ENCODE assay signal across 22 mouse cellular contexts in genomic region chr16:24367071-24367470, GRCm38 (mm10). TPM values are rescaled to one million over a fixed set of nuclear protein-coding genes. Genes with fewer than 3 reads are reported as not detected.
A peak's percentile ranks its signal among the peaks of the same experiment; 100 is the strongest.
DNase-seq lines count a peak whose midpoint lies in the region; ATAC-seq and TF ChIP-seq lines count a peak whose summit lies in the region.
"Had no signal": no experiment of that assay in that cellular context is flagged by ENCODE, and none has a peak within 500 bp of the region (broad histone marks: within the 10 kb centered on the region; RNA-seq: fewer than 3 reads in every experiment).

No protein-coding gene starts in this region.

- no peak for TF ChIP-seq POLR2A in brain, embryonic 14.5 days (IDR thresholded peaks at IDR 0.05; ENCODE audit: borderline replicate concordance, extremely low read depth, insufficient read depth, insufficient read length, poor library complexity, severe bottlenecking)

- ATAC-seq in forebrain, embryonic 15.5 days (replicated peaks): 0 out of 2 replicates have a peak, but pooled peaks have one; percentile 63
- ATAC-seq in forebrain, embryonic 16.5 days: no peak; the same call in 1 of the 2 replicates
- peak; percentile 51; the same call in 1 of the 2 replicates for ATAC-seq in heart, embryonic 12.5 days (ENCODE audit: insufficient number of reproducible peaks, low FRiP score)
- peak; percentile 75 for ATAC-seq in heart, postnatal 0 days (ENCODE audit: insufficient read depth, low read depth)
- ATAC-seq: hindbrain, embryonic 16.5 days; intestine, embryonic 15.5 days; liver, embryonic 12.5 days had no signal

- intact Hi-C loops in heart, postnatal 25 days (cut with DNase I): no loop called here

- no peak for TF ChIP-seq EP300 in heart, postnatal 0 days (IDR thresholded peaks at IDR 0.05; ENCODE audit: low read depth)

- no peak for DNase-seq in heart, postnatal 25 days (ENCODE audit: low spot score)
- DNase-seq in brain, embryonic 14.5 days (ENCODE audit: low read depth): peak; percentile 41
- peak; percentile 63 for DNase-seq in heart, postnatal 0 days (ENCODE audit: low spot score)
- DNase-seq in ovary, postnatal 10 days (ENCODE audit: low spot score): no peak
- DNase-seq in cerebellum, adult 11 months: no peak
- DNase-seq: cerebellum, adult 18-20 months; cerebellum, postnatal 25 days; kidney, postnatal 10 days; lung, postnatal 4 days; midbrain, embryonic 14.5 days; retina, postnatal 1 day; right cerebral cortex, postnatal 4 days; thymus, postnatal 36 days had no signal

- WGBS in forebrain, embryonic 15.5 days: 67% methylated on average over 6 of the region's 6 CpGs
- WGBS in forebrain, embryonic 16.5 days: 67% methylated on average over 6 of the region's 6 CpGs
- WGBS in heart, embryonic 12.5 days: 23% methylated on average over 6 of the region's 6 CpGs
- 27% methylated on average over 6 of the region's 6 CpGs for WGBS in heart, postnatal 0 days

- no peaks in the 10 kb centered on the region for H3K36me3 ChIP-seq in forebrain, embryonic 15.5 days
- no peaks in the 10 kb centered on the region for H3K36me3 ChIP-seq in forebrain, embryonic 16.5 days (ENCODE audit: control insufficient read depth, insufficient read depth)
- no peaks in the 10 kb centered on the region for H3K36me3 ChIP-seq in heart, embryonic 12.5 days
- H3K36me3 ChIP-seq in heart, postnatal 0 days (replicated peaks; ENCODE audit: control insufficient read depth, insufficient read depth, low read length): no peaks in the 10 kb centered on the region
- H3K36me3 ChIP-seq: embryonic facial prominence, embryonic 12.5 days; hindbrain, embryonic 10.5 days; intestine, embryonic 15.5 days; liver, embryonic 12.5 days; stomach, embryonic 15.5 days had no signal

- no peak overlapping the region for H3K4me2 ChIP-seq in forebrain, embryonic 15.5 days (replicated peaks)
- no peak overlapping the region for H3K4me2 ChIP-seq in forebrain, embryonic 16.5 days (ENCODE audit: low read length)
- peak overlapping the region; percentile 18; the same call in 1 of the 2 replicates for H3K4me2 ChIP-seq in heart, embryonic 12.5 days
- H3K4me2 ChIP-seq in heart, postnatal 0 days (ENCODE audit: low read depth, low read length): peak overlapping the region; percentile 28
- H3K4me2 ChIP-seq: embryonic facial prominence, embryonic 12.5 days; intestine, embryonic 15.5 days; liver, embryonic 12.5 days; stomach, embryonic 15.5 days had no signal

- H3K9ac ChIP-seq in forebrain, embryonic 15.5 days (replicated peaks): no peak overlapping the region
- H3K9ac ChIP-seq in forebrain, embryonic 16.5 days (replicated peaks; ENCODE audit: low read depth, low read length): no peak overlapping the region
- H3K9ac ChIP-seq in heart, embryonic 12.5 days: no peak overlapping the region
- no peak overlapping the region for H3K9ac ChIP-seq in heart, postnatal 0 days (replicated peaks; ENCODE audit: low read depth, low read length)
- H3K9ac ChIP-seq: embryonic facial prominence, embryonic 12.5 days; intestine, embryonic 15.5 days; liver, embryonic 12.5 days; stomach, embryonic 15.5 days had no signal

- TF ChIP-seq CTCF in brain, embryonic 14.5 days (IDR thresholded peaks at IDR 0.05; ENCODE audit: borderline replicate concordance, extremely low read depth, insufficient read depth, insufficient read length): no peak
- no peak for TF ChIP-seq CTCF in heart, postnatal 0 days (IDR thresholded peaks at IDR 0.05; ENCODE audit: low read depth)

- no peaks in the 10 kb centered on the region for H3K27me3 ChIP-seq in forebrain, embryonic 15.5 days
- H3K27me3 ChIP-seq in forebrain, embryonic 16.5 days (replicated peaks; ENCODE audit: control insufficient read depth, insufficient read depth, low read length): no peaks in the 10 kb centered on the region
- no peaks in the 10 kb centered on the region for H3K27me3 ChIP-seq in heart, embryonic 12.5 days (replicated peaks)
- H3K27me3 ChIP-seq in heart, postnatal 0 days (ENCODE audit: control insufficient read depth, insufficient read depth, low read length): no peaks in the 10 kb centered on the region
- H3K27me3 ChIP-seq: embryonic facial prominence, embryonic 12.5 days; intestine, embryonic 15.5 days; liver, embryonic 12.5 days; stomach, embryonic 15.5 days had no signal

- H3K27ac ChIP-seq in forebrain, embryonic 15.5 days (replicated peaks): no peak overlapping the region
- H3K27ac ChIP-seq in forebrain, embryonic 16.5 days (ENCODE audit: low read length): no peak overlapping the region
- no peak overlapping the region for H3K27ac ChIP-seq in heart, embryonic 12.5 days (ENCODE audit: poor library complexity, severe bottlenecking)
- H3K27ac ChIP-seq in heart, postnatal 0 days (ENCODE audit: low read depth): peak overlapping the region; percentile 25; the same call in 1 of the 2 replicates
- H3K27ac ChIP-seq: embryonic facial prominence, embryonic 12.5 days; hindbrain, embryonic 10.5 days; intestine, embryonic 15.5 days; liver, embryonic 12.5 days; stomach, embryonic 15.5 days had no signal

- no peaks in the 10 kb centered on the region for H3K4me1 ChIP-seq in forebrain, embryonic 15.5 days
- no peaks in the 10 kb centered on the region for H3K4me1 ChIP-seq in forebrain, embryonic 16.5 days (replicated peaks; ENCODE audit: control insufficient read depth, insufficient read depth, low read length)
- H3K4me1 ChIP-seq in heart, embryonic 12.5 days (replicated peaks): peaks cover 9% of the 10 kb centered on the region
- H3K4me1 ChIP-seq in heart, postnatal 0 days (ENCODE audit: control insufficient read depth, insufficient read depth): peaks cover 12% of the 10 kb centered on the region; the same call in 1 of the 2 replicates
- H3K4me1 ChIP-seq: hindbrain, embryonic 10.5 days; intestine, embryonic 15.5 days; liver, embryonic 12.5 days; stomach, embryonic 15.5 days had no signal

- H3K4me3 ChIP-seq in forebrain, embryonic 15.5 days: no peak overlapping the region
- H3K4me3 ChIP-seq in forebrain, embryonic 16.5 days (replicated peaks; ENCODE audit: low read length): no peak overlapping the region
- H3K4me3 ChIP-seq in heart, embryonic 12.5 days: no peak overlapping the region
- H3K4me3 ChIP-seq in heart, postnatal 0 days (ENCODE audit: low read depth, low read length): no peak overlapping the region
- H3K4me3 ChIP-seq: embryonic facial prominence, embryonic 12.5 days; hindbrain, embryonic 10.5 days; intestine, embryonic 15.5 days; liver, embryonic 12.5 days; stomach, embryonic 15.5 days had no signal

- no peaks in the 10 kb centered on the region for H3K9me3 ChIP-seq in forebrain, embryonic 15.5 days
- H3K9me3 ChIP-seq in forebrain, embryonic 16.5 days (ENCODE audit: control insufficient read depth, low read length): peaks cover 4% of the 10 kb centered on the region; the same call in 1 of the 2 replicates
- peaks cover 4% of the 10 kb centered on the region; the same call in 1 of the 2 replicates for H3K9me3 ChIP-seq in heart, embryonic 12.5 days (replicated peaks)
- H3K9me3 ChIP-seq in heart, postnatal 0 days (replicated peaks; ENCODE audit: control insufficient read depth, low read length): no peaks in the 10 kb centered on the region
- H3K9me3 ChIP-seq: embryonic facial prominence, embryonic 12.5 days; hindbrain, embryonic 10.5 days; intestine, embryonic 15.5 days; liver, embryonic 12.5 days; stomach, embryonic 15.5 days had no signal

RNA-seq across cellular contexts. Expression of gene Lpp, which starts 26.2 kb away (rescaled TPM):
- 10.7 and 11.2 TPM in 2 replicates for polyA plus RNA-seq in forebrain, embryonic 15.5 days (2015; fragmentation: Nextera tagmentation; extraction: Ambion mirVana)
- polyA plus RNA-seq in forebrain, embryonic 16.5 days (2015; fragmentation: Nextera tagmentation; extraction: Ambion mirVana): 10.5 and 12.2 TPM in 2 replicates
- 50.0 and 58.0 TPM in 2 replicates for polyA plus RNA-seq in heart, embryonic 12.5 days (2016; fragmentation: Nextera tagmentation; extraction: Ambion mirVana)
- total RNA-seq in heart, postnatal 25 days (2021): 10 to 100 TPM; 32.7 to 40.5 TPM
- polyA plus RNA-seq in brain, embryonic 14.5 days (2012; rRNA removed): 3.6 and 5.4 TPM in 2 replicates
- total RNA-seq in heart, postnatal 0 days (2014; rRNA removed; ENCODE audit: low replicate concordance): 56.2 and 77.4 TPM in 2 replicates
- 28.7 and 32.1 TPM in 2 replicates for polyA plus RNA-seq in heart, postnatal 0 days (2015; fragmentation: Nextera tagmentation; extraction: Ambion mirVana)

Comparison
In these comparisons a context has a peak if more than half of its experiments do, and no peak if none do; other contexts are left out.
1. DNase-seq: peak in brain, embryonic 14.5 days (single experiment) and heart, postnatal 0 days (single experiment); none in heart, postnatal 25 days (single experiment), ovary, postnatal 10 days (single experiment) and cerebellum, adult 11 months (single experiment).
2. H3K4me2 ChIP-seq: peak in heart, embryonic 12.5 days (single experiment) and heart, postnatal 0 days (single experiment); none in forebrain, embryonic 15.5 days (single experiment) and forebrain, embryonic 16.5 days (single experiment).